Mouse (Mus musculus): ENCODE measurements around the gene Gm20683. TPM values are rescaled to one million over a fixed set of nuclear protein-coding genes. Genes with fewer than 3 reads are reported as not detected.
A peak's percentile ranks its signal among the peaks of the same experiment; 100 is the strongest.

Gene Gm20683
- polyA plus RNA-seq, 1 experiment from 2014 or later, result 2.1 TPM

DNA sequence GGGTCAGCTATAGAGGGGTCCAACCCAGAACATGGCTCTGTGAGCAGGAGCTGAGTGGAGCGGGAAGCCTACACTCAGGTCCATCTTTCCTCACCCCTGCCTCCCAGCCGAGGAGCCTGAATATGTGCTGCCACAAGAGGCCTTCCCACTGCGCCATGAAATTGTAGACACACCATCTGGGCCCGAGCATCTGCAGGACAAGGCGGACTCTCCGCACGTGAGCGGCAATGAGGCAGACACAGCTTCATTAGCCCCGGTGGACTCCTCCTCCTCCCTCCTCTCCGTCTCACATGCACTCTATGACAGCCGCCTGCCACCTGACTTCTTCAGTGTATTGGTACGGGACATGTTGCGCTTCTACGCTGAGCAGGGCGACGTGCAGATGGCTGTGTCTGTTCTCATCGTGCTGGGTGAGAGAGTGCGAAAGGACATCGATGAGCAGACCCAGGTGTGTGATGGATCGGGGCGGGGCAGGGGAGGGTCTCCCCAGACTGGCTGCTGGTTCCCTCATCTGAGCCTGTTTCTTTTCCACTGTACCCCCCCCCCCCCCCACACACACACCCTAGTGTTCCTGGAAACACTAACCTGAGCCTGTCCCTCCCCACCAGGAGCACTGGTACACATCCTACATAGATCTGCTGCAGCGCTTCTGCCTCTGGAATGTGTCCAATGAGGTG lies 13.9 kb downstream of the Gm20683 start:
- no peaks in the 10 kb centered on the region for H3K9me3 ChIP-seq
- 93% methylated on average over 22 of the region's 22 CpGs for WGBS
- DNase-seq (ENCODE audit: low spot score), result no peak
- H3K4me3 ChIP-seq, result peak overlapping the region; percentile 86; the same call in 1 of the 2 replicates
- no peak overlapping the region for H3K27ac ChIP-seq
- peaks cover 2% of the 10 kb centered on the region; the same call in 1 of the 2 replicates for H3K27me3 ChIP-seq (ENCODE audit: insufficient read depth, poor library complexity, severe bottlenecking)
- H3K4me1 ChIP-seq, result peaks cover 82% of the 10 kb centered on the region
- peaks cover 55% of the 10 kb centered on the region for H3K36me3 ChIP-seq

DNA sequence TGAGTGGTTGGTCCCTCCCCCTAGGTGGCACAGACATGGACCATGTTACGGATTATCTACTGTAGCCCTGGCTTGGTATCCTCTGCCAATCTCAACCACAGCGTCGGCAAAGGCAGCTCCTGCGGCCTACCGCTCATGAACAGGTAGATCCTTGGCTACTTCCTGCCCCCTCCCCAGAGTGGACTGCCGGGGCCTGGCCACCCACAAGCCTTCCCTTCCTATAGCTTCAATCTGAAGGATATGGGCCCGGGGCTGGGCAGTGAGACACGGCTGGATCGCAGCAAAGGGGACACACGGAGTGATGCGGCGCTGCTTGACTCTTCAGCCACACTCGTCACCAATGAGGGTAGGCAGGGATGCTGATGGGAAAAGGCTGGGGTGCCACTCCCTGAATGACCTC lies 14.6 kb downstream of the Gm20683 start:
- Histone ChIP-seq H3K36me3 (peaks cover 55% of the 10 kb centered on the region), H3K9me3 (no peaks in the 10 kb centered on the region), H3K27me3 (ENCODE audit: insufficient read depth, poor library complexity, severe bottlenecking) (peaks cover 8% of the 10 kb centered on the region; the same call in 1 of the 2 replicates), H3K27ac (no peak overlapping the region), H3K4me1 (peaks cover 81% of the 10 kb centered on the region), H3K4me3 (no peak overlapping the region)
- DNase-seq (ENCODE audit: low spot score), result no peak
- 93% methylated on average over 13 of the region's 13 CpGs for WGBS

DNA sequence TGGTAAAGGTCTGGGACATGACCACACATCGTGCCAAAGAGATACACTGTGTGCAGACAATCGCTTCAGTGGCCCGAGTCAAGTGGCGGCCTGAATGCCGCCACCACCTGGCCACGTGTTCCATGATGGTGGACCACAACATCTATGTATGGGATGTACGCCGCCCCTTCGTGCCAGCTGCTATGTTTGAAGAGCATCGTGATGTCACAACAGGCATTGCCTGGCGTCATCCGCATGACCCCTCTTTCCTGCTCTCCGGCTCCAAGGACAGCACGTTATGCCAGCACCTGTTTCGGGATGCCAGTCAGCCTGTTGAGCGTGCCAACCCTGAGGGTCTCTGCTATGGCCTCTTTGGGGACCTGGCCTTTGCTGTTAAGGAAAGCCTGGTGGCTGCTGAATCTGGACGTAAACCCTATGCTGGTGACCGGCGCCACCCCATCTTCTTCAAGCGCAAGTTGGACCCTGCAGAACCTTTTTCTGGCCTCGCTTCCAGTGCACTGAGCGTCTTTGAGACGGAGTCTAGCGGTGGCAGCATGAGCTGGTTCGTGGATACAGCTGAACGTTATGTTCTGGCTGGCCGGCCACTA lies 15.5 kb downstream of the Gm20683 start:
- Histone ChIP-seq H3K27me3 (ENCODE audit: insufficient read depth, poor library complexity, severe bottlenecking) (peaks cover 16% of the 10 kb centered on the region; the same call in 1 of the 2 replicates), H3K36me3 (peaks cover 47% of the 10 kb centered on the region), H3K27ac (no peak overlapping the region), H3K4me3 (no peak overlapping the region), H3K9me3 (no peaks in the 10 kb centered on the region), H3K4me1 (peaks cover 72% of the 10 kb centered on the region)
- 95% methylated on average over 27 of the region's 27 CpGs for WGBS
- DNase-seq (ENCODE audit: low spot score), result no peak

DNA sequence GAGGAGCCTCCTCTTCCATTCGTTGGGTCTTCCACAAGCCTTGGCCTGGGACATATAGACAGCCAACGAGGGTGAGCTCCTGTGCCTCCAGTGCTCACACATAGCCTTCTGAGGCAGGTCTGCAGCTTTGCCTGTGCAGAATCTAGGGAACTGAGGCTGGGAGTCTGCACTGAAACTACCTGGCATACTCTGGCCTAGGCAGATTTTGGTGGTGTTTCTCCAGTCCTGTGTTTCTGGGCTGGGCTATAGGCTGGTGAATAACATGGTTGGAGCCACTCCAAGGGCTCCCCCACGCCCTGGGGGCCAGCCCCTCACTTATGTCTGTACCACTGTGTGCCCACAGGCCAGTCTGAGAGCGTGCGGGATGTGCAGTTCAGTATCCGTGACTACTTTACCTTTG lies 16.3 kb downstream of the Gm20683 start:
- WGBS, result 90% methylated on average over 6 of the region's 6 CpGs
- Histone ChIP-seq H3K27me3 (ENCODE audit: insufficient read depth, poor library complexity, severe bottlenecking) (peaks cover 24% of the 10 kb centered on the region), H3K4me3 (0 out of 2 replicates have a peak overlapping the region, but pooled peaks have one; percentile 76), H3K36me3 (peaks cover 39% of the 10 kb centered on the region), H3K4me1 (peaks cover 64% of the 10 kb centered on the region), H3K9me3 (no peaks in the 10 kb centered on the region), H3K27ac (no peak overlapping the region)
- no peak for DNase-seq (ENCODE audit: low spot score)

DNA sequence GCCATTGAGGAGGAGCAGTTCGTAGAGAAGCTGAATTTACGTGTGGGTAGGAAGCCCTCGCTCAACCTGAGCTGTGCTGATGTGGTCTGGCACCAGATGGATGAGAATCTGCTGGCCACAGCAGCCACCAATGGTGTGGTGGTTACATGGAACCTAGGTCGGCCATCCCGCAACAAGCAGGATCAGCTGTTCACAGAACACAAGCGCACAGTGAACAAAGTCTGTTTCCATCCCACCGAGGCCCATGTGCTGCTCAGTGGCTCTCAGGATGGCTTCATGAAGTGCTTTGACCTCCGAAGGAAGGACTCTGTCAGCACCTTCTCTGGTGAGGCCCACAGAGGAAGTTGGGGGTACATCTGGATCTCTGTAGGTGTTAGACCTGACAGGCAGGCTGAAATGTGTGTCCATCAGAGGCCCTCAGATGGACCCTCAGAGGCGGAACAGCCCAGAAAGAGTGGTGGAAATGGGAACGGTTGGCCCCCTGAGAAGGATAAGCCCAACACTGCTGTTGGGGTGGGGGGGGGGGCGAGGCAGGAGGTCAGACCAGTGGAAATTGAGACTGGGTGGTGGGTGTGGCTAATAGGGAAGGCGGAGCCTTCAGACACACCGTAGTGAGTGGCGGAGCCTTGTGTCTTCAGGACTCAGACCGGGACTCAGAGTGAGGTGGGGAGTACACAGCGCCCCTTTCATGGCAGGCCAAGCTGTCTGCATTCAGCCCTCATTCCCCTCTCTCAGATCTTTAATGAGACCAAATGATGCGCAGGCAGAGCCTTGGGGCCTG lies 17.0 kb downstream of the Gm20683 start:
- peaks cover 32% of the 10 kb centered on the region for H3K36me3 ChIP-seq
- H3K4me1 ChIP-seq, result peaks cover 59% of the 10 kb centered on the region
- peaks cover 31% of the 10 kb centered on the region for H3K27me3 ChIP-seq (ENCODE audit: insufficient read depth, poor library complexity, severe bottlenecking)
- no peak for DNase-seq (ENCODE audit: low spot score)
- H3K9me3 ChIP-seq, result no peaks in the 10 kb centered on the region
- H3K27ac ChIP-seq, result no peak overlapping the region
- 66% methylated on average over 17 of the region's 17 CpGs for WGBS
- peak overlapping the region; percentile 76 for H3K4me3 ChIP-seq

DNA sequence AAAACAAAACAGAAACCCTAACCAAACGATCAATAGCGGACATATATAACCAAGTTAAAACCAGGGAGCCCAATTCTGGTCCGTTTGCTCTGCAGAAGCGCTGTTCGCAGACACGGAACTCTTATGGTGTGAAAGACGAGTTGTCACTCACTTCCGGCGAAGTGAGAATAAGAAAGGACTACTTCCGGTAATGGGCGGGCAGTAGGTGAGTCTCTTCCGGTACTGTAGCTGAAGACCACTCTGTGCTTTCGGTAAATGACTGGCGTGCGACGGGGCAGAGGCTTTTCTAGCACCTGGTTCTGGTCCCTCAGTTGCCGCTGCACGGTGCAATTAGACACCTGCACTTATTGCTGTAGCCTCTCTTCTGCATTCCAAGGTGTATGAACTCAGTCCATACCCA lies 18.1 kb downstream of the Gm20683 start, which contains the start of gene Wdr24:
Gene Wdr24, plus strand, starts transcription at position 176 of the 400 bp plus-strand sequence.
- no peaks in the 10 kb centered on the region for H3K9me3 ChIP-seq
- peaks cover 42% of the 10 kb centered on the region for H3K27me3 ChIP-seq (ENCODE audit: insufficient read depth, poor library complexity, severe bottlenecking)
- H3K27ac ChIP-seq, result peak within 1 kb of the TSS; percentile 87
- WGBS, result under 1% methylated on average over 18 of the region's 18 CpGs
- H3K36me3 ChIP-seq, result peaks cover 32% of the 10 kb centered on the region
- peaks cover 57% of the 10 kb centered on the region for H3K4me1 ChIP-seq
- peak within 1 kb of the TSS; percentile 76 for H3K4me3 ChIP-seq
- no peak for DNase-seq (ENCODE audit: low spot score)

DNA sequence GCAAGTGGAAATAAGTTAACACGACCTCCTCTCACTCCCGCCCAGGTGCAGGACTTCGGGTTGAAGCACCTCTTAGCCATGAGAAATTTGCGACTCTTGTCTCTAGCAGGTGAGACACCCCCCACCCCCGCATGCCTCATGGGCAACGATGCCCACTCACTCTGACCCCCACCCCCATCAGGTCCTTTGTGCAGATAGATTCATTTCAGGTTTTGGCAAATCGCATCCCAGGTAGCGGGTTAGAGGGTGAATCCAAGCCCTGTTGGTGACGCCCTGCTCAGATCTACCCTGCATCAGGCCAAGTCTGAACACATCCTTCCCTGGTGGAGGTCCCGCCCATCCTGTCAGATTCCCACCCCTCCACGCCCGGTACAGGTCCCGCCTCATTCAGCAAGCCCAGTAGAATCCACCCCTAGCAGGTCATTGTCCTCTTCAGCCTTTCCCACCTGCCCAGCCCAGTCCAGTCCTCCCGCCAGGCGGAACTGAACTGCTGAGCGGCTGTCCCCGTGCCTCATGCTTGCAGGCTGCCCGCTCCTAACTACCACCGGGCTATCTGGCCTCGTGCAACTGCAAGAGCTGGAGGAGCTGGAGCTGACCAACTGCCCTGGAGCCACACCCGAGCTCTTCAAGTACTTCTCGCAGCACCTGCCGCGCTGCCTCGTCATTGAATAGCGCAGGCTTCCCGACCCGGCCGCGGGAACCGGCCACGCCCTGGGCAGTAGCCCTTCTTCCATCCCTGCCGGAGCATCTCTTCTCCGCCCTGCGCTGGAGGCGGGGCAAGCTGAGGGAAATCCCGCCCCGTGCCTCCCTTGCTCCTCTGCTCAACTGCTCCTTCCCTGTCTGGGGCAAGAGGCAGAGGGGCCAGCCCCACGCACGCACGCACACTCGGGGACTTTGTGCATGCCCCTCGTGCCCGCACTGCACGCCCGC lies 22.4 kb downstream of the Gm20683 start:
- Histone ChIP-seq H3K4me1 (peaks cover 14% of the 10 kb centered on the region), H3K4me3 (peak overlapping the region; percentile 34), H3K27me3 (ENCODE audit: insufficient read depth, poor library complexity, severe bottlenecking) (peaks cover 76% of the 10 kb centered on the region), H3K36me3 (no peaks in the 10 kb centered on the region), H3K27ac (no peak overlapping the region), H3K9me3 (no peaks in the 10 kb centered on the region)
- no peak for DNase-seq (ENCODE audit: low spot score)
- 5% methylated on average over 46 of the region's 46 CpGs for WGBS

DNA sequence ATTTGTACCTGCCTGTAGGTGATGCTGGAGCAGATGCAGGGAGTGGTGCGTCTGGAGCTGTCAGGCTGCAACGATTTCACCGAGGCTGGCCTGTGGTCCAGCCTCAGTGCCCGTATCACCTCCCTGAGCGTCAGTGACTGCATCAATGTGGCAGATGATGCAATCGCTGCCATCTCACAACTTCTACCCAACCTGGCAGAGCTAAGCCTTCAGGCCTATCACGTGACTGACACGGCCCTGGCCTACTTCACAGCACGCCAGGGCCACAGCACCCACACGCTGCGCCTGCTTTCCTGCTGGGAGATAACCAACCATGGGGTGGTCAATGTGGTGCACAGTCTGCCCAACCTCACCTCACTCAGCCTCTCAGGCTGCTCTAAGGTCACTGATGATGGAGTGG lies 23.9 kb downstream of the Gm20683 start:
- 75% methylated on average over 11 of the region's 11 CpGs for WGBS
- Histone ChIP-seq H3K4me1 (peaks cover 14% of the 10 kb centered on the region), H3K36me3 (no peaks in the 10 kb centered on the region), H3K4me3 (no peak overlapping the region), H3K9me3 (no peaks in the 10 kb centered on the region), H3K27me3 (ENCODE audit: insufficient read depth, poor library complexity, severe bottlenecking) (peaks cover 86% of the 10 kb centered on the region), H3K27ac (no peak overlapping the region)
- DNase-seq (ENCODE audit: low spot score), result no peak

DNA sequence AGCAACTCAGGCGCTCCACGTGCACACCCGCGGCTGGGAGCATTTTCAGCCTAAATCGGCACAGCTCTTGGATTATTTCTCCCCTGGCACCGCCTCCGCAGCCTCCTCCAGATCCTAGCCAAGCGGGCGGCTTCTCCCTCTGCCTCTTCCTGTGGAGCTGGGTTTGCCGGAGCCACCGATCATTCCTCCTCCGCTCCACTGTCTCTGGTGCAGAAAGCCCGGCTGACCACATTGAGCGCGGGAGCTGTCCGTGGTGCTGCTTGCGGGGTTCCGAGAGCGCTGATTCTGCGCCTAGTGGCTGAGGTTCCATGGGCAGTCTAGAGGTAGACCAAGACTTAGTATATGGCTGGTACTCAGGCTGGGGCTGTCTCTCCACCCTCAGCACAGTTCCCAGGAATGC lies 28.1 kb downstream of the Gm20683 start:
- Histone ChIP-seq H3K27ac (no peak overlapping the region), H3K4me1 (peaks cover 21% of the 10 kb centered on the region), H3K27me3 (ENCODE audit: insufficient read depth, poor library complexity, severe bottlenecking) (peaks cover 88% of the 10 kb centered on the region), H3K9me3 (no peaks in the 10 kb centered on the region), H3K4me3 (0 out of 2 replicates have a peak overlapping the region, but pooled peaks have one; percentile 9), H3K36me3 (no peaks in the 10 kb centered on the region)
- DNase-seq (ENCODE audit: low spot score), result peak; percentile 92
- WGBS, result 1% methylated on average over 20 of the region's 20 CpGs

DNA sequence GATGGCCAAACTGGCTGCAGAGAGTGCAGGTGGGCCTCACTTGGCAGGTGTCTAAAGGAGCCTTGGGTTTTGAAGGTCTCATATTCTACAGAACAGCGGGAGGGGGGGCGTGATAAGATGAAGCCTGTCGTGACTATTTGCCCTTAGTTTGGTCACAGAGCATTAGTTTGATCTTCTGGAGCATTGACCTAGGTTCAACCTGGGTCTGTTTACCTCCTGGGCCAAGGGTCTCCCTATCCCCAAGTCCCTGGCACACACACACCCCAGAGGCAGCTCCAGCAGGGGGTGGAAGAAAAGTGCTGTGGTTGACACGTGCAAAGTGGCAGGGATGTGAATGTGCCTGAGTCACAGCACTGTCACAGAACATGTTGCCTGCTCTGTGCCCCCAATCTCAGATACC lies 30.7 kb downstream of the Gm20683 start:
- peaks cover 23% of the 10 kb centered on the region for H3K4me1 ChIP-seq
- no peak overlapping the region for H3K27ac ChIP-seq
- DNase-seq (ENCODE audit: low spot score), result no peak
- H3K27me3 ChIP-seq (ENCODE audit: insufficient read depth, poor library complexity, severe bottlenecking), result peaks cover 81% of the 10 kb centered on the region
- 68% methylated on average over 4 of the region's 4 CpGs for WGBS
- no peaks in the 10 kb centered on the region for H3K9me3 ChIP-seq
- H3K4me3 ChIP-seq, result no peak overlapping the region
- no peaks in the 10 kb centered on the region for H3K36me3 ChIP-seq

DNA sequence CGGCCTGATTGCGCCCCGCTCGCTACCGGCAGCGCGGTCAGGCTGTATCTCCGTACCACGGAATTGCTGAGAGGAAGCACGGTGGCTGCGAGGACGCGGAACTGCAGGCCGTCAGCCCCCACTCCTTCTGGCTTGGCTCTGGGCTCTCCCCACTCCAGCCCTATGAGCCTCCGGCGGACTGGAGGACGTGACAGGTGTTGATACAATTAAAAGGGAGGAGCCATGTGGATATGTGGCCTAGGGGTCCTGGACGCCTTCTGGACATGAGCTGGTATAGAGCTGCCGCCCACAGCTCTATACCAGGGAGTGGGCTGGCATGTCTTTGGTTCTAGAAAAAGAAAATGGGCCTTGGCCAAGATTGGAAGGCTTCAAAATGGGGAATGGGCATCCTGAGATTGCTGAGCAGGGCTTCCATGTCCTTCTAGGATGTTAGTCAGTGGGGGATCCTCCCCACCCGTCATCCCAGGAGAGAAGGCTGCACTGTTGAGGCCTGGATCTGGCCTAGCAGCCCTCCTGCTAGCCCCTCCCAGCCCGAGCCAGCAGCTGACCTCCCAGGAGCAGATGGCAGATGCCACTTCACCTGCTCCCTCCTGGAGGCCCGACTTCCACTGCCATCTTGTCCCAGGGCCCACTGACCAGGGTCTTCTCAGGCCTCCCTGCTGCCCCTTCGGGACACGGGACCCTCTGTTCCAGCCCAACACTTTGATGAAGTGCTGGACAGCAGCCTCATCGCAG lies 31.8 kb downstream of the Gm20683 start:
- Histone ChIP-seq H3K27me3 (ENCODE audit: insufficient read depth, poor library complexity, severe bottlenecking) (peaks cover 83% of the 10 kb centered on the region), H3K9me3 (no peaks in the 10 kb centered on the region), H3K36me3 (no peaks in the 10 kb centered on the region), H3K4me3 (peak overlapping the region; percentile 76), H3K27ac (peak overlapping the region; percentile 67), H3K4me1 (peaks cover 23% of the 10 kb centered on the region)
- 12% methylated on average over 25 of the region's 25 CpGs for WGBS
- no peak for DNase-seq (ENCODE audit: low spot score)

All from heart, embryonic 10.5 days (tissue).